Mouse (Mus musculus): ENCODE data around the gene Alb. TPM values are rescaled to one million over a fixed set of nuclear protein-coding genes. Genes with fewer than 3 reads are reported as not detected.

Alb gene
- total and polyA plus RNA-seq, 3 experiments: not detected

GRCm38 (mm10) chr5:90515561-90515960 lies 54.9 kb downstream of the Alb start:
- no peak overlapping the region for H3K9ac ChIP-seq (ENCODE audit: control insufficient read depth, low read depth, low read length, poor library complexity, severe bottlenecking)
- no peak for TF ChIP-seq USF2 (IDR thresholded peaks at IDR 0.05; ENCODE audit: borderline replicate concordance in 1 of 2, insufficient read depth in 1 of 2, low read depth in 1 of 2, low read length in 2 of 2)
- no peak for TF ChIP-seq MAX (IDR thresholded peaks at IDR 0.05; ENCODE audit: low read length)
- TF ChIP-seq MEF2A (IDR thresholded peaks at IDR 0.05; ENCODE audit: extremely low read depth, insufficient replicate concordance, low read depth, low read length, poor library complexity, severe bottlenecking): no peak
- TF ChIP-seq JUND (IDR thresholded peaks at IDR 0.05; ENCODE audit: low read depth, low read length): no peak
- TF ChIP-seq SIN3A (IDR thresholded peaks at IDR 0.05; ENCODE audit: low read length): no peak
- no peak for TF ChIP-seq BHLHE40 (IDR thresholded peaks at IDR 0.05; ENCODE audit: borderline replicate concordance, low read depth, low read length)
- TF ChIP-seq ZKSCAN1 (IDR thresholded peaks at IDR 0.05; ENCODE audit: low read depth, low read length): no peak
- TF ChIP-seq USF1 (IDR thresholded peaks at IDR 0.05; ENCODE audit: low read depth, low read length): no peak
- TF ChIP-seq HCFC1 (IDR thresholded peaks at IDR 0.05; ENCODE audit: low read depth, low read length): no peak
- no peak for TF ChIP-seq NELFE (IDR thresholded peaks at IDR 0.05; ENCODE audit: low read depth, low read length)
- no peak for TF ChIP-seq RAD21 (IDR thresholded peaks at IDR 0.05; ENCODE audit: low read depth, low read length)
- no peak for TF ChIP-seq TAL1 (IDR thresholded peaks at IDR 0.05; ENCODE audit: low read length)
- TF ChIP-seq MXI1 (IDR thresholded peaks at IDR 0.05; ENCODE audit: low read depth, low read length): no peak
- TF ChIP-seq GABPA (IDR thresholded peaks at IDR 0.05; ENCODE audit: low read depth, low read length): no peak
- TF ChIP-seq SMC3 (IDR thresholded peaks at IDR 0.05; ENCODE audit: low read depth, low read length): no peak
- TF ChIP-seq GATA1 (IDR thresholded peaks at IDR 0.05; ENCODE audit: low read depth, low read length): no peak
- no peak for TF ChIP-seq ZC3H11A (IDR thresholded peaks at IDR 0.05; ENCODE audit: low read depth, low read length)
- no peak for TF ChIP-seq ETS1 (IDR thresholded peaks at IDR 0.05; ENCODE audit: low read depth, low read length)
- H3K79me2 ChIP-seq (ENCODE audit: control insufficient read depth, insufficient read depth, low read length, poor library complexity): no peaks in the 10 kb centered on the region
- no peak overlapping the region for H3K4me3 ChIP-seq (ENCODE audit: control insufficient read depth in 1 of 2, insufficient read depth in 1 of 2, low read depth in 2 of 2, low read length in 2 of 2)
- no peak for DNase-seq (ENCODE audit: low read depth, low spot score)
- peaks cover 0 to 10% of the 10 kb centered on the region in 2 experiments for H3K27me3 ChIP-seq (ENCODE audit: control insufficient read depth in 1 of 2, insufficient read depth in 2 of 2, low read length in 2 of 2)
- H3K27ac ChIP-seq (ENCODE audit: control insufficient read depth, low read depth, low read length): no peak overlapping the region
- H3K36me3 ChIP-seq (ENCODE audit: control insufficient read depth in 1 of 2, insufficient read depth in 2 of 2, low read length in 2 of 2): no peaks in the 10 kb centered on the region
- no peaks in the 10 kb centered on the region for H3K4me1 ChIP-seq (ENCODE audit: control insufficient read depth in 1 of 2, insufficient read depth in 2 of 2, low read length in 2 of 2)
- H3K9me3 ChIP-seq (replicated peaks; ENCODE audit: insufficient read depth, low read length): no peaks in the 10 kb centered on the region

GRCm38 (mm10) chr5:90518356-90519100 lies 57.8 kb downstream of the Alb start, which contains the start of gene Afm:
Afm (plus strand) TSS chr5:90518932.
- no peaks in the 10 kb centered on the region for H3K9me3 ChIP-seq (replicated peaks; ENCODE audit: insufficient read depth, low read length)
- no peak within 1 kb of the TSS for H3K9ac ChIP-seq (ENCODE audit: control insufficient read depth, low read depth, low read length, poor library complexity, severe bottlenecking)
- H3K4me1 ChIP-seq (ENCODE audit: control insufficient read depth in 1 of 2, insufficient read depth in 2 of 2, low read length in 2 of 2): 0 out of 4 replicates have a peak, but pooled peaks cover 0 to 3% of the 10 kb centered on the region in 2 experiments
- H3K79me2 ChIP-seq (ENCODE audit: control insufficient read depth, insufficient read depth, low read length, poor library complexity): no peaks in the 10 kb centered on the region
- TF ChIP-seq ZKSCAN1 (IDR thresholded peaks at IDR 0.05; ENCODE audit: low read depth, low read length) (no peak), NELFE (IDR thresholded peaks at IDR 0.05; ENCODE audit: low read depth, low read length) (no peak), MEF2A (IDR thresholded peaks at IDR 0.05; ENCODE audit: extremely low read depth, insufficient replicate concordance, low read depth, low read length, poor library complexity, severe bottlenecking) (no peak), TAL1 (IDR thresholded peaks at IDR 0.05; ENCODE audit: low read length) (no peak), E2F4 (IDR thresholded peaks at IDR 0.05; ENCODE audit: borderline replicate concordance, low read depth, low read length) (no peak)
- no peak within 1 kb of the TSS for H3K27ac ChIP-seq (ENCODE audit: control insufficient read depth, low read depth, low read length)
- peaks cover 0 to 4% of the 10 kb centered on the region in 2 experiments; a peak in 2 of 4 replicates for H3K27me3 ChIP-seq (ENCODE audit: control insufficient read depth in 1 of 2, insufficient read depth in 2 of 2, low read length in 2 of 2)
- DNase-seq (ENCODE audit: low read depth, low spot score): no peak
- H3K4me3 ChIP-seq (ENCODE audit: control insufficient read depth in 1 of 2, insufficient read depth in 1 of 2, low read depth in 2 of 2, low read length in 2 of 2): no peak within 1 kb of the TSS
- no peaks in the 10 kb centered on the region for H3K36me3 ChIP-seq (ENCODE audit: control insufficient read depth in 1 of 2, insufficient read depth in 2 of 2, low read length in 2 of 2)

Other genes with a start within 250 kb of the Alb start
- 30.0 and 34.4 TPM in 2 replicates for gene Cox18, start 236.9 kb upstream of the Alb start, total RNA-seq (2012; rRNA removed)
- 10 to 100 TPM in 1 of 2 experiments, not detected in 1; 77.0 TPM for gene Cox18, start 236.9 kb upstream of the Alb start, polyA plus RNA-seq (2012; ENCODE audit: insufficient read depth in 1 of 2, insufficient read length in 2 of 2, low read depth in 1 of 2, low replicate concordance in 2 of 2, missing spikeins in 1 of 2)
- gene Ankrd17, start 94.3 kb upstream of the Alb start, total RNA-seq (2012; rRNA removed): 34.6 and 37.5 TPM in 2 replicates
- 10 to 100 TPM; 35.0 to 67.3 TPM for gene Ankrd17, start 94.3 kb upstream of the Alb start, polyA plus RNA-seq (2012; ENCODE audit: insufficient read depth in 1 of 2, insufficient read length in 2 of 2, low read depth in 1 of 2, low replicate concordance in 2 of 2, missing spikeins in 1 of 2)
- 0.33 and 0.77 TPM in 2 replicates for gene Gm9958, start 93.7 kb upstream of the Alb start, total RNA-seq (2012; rRNA removed)
- 1 to 10 TPM in 1 of 2 experiments, not detected in 1; 1.6 TPM for gene Gm9958, start 93.7 kb upstream of the Alb start, polyA plus RNA-seq (2012; ENCODE audit: insufficient read depth in 1 of 2, insufficient read length in 2 of 2, low read depth in 1 of 2, low replicate concordance in 2 of 2, missing spikeins in 1 of 2)
- 0.15 and 0.49 TPM in 2 replicates for gene Afp, start 29.8 kb downstream of the Alb start, total RNA-seq (2012; rRNA removed)
- under 1 TPM in 1 of 2 experiments, not detected in 1; 0.39 TPM for gene Afp, start 29.8 kb downstream of the Alb start, polyA plus RNA-seq (2012; ENCODE audit: insufficient read depth in 1 of 2, insufficient read length in 2 of 2, low read depth in 1 of 2, low replicate concordance in 2 of 2, missing spikeins in 1 of 2)
- not detected in 2 replicates for gene Afm, start 58.0 kb downstream of the Alb start, total RNA-seq (2012; rRNA removed)
- gene Afm, start 58.0 kb downstream of the Alb start, polyA plus RNA-seq (2012; ENCODE audit: insufficient read depth in 1 of 2, insufficient read length in 2 of 2, low read depth in 1 of 2, low replicate concordance in 2 of 2, missing spikeins in 1 of 2): not detected
- gene 5830473C10Rik, start 100.2 kb downstream of the Alb start, total RNA-seq (2012; rRNA removed): 4.9 and 5.9 TPM in 2 replicates
- 1 to 10 TPM in 1 of 2 experiments, not detected in 1; 9.3 TPM for gene 5830473C10Rik, start 100.2 kb downstream of the Alb start, polyA plus RNA-seq (2012; ENCODE audit: insufficient read depth in 1 of 2, insufficient read length in 2 of 2, low read depth in 1 of 2, low replicate concordance in 2 of 2, missing spikeins in 1 of 2)
- gene Rassf6, start 179.8 kb downstream of the Alb start, total RNA-seq (2012; rRNA removed): not detected in 2 replicates
- gene Rassf6, start 179.8 kb downstream of the Alb start, polyA plus RNA-seq (2012; ENCODE audit: insufficient read depth in 1 of 2, insufficient read length in 2 of 2, low read depth in 1 of 2, low replicate concordance in 2 of 2, missing spikeins in 1 of 2): under 1 TPM in 1 of 2 experiments, not detected in 1; 0.39 TPM

Measured in MEL (cell line).